Mouse (Mus musculus) heart, embryonic 15.5 days (tissue): ENCODE results near the gene Sigirr. TPM values are rescaled to one million over a fixed set of nuclear protein-coding genes. Genes with fewer than 3 reads are reported as not detected.
A peak's percentile ranks its signal among the peaks of the same experiment; 100 is the strongest.

ENCODE experiments used
- ATAC-seq: fragments of 200-750 bp; cut with Nextera tagmentation; replicated peaks from 2 replicates; pipeline ENCODE4 v1.8.0; 2017; ENCODE audit warnings: low read depth, moderate TSS enrichment; ENCODE audit not compliant: insufficient number of reproducible peaks, insufficient read depth, low FRiP score
- H3K27ac ChIP-seq: fragments of 300-500 bp; sonication (generic); 2 replicates; pipeline ENCODE4 v1.5.1; 2015; ENCODE audit warnings: mild to moderate bottlenecking, inconsistent platforms
- H3K27me3 ChIP-seq: fragments of 300-500 bp; sonication (generic); 2 replicates; pipeline ENCODE4 v1.6.1; 2015; ENCODE audit warnings: inconsistent platforms
- H3K36me3 ChIP-seq: fragments of 300-500 bp; sonication (generic); 2 replicates; pipeline ENCODE4 v1.6.1; 2015; ENCODE audit warnings: mild to moderate bottlenecking, inconsistent platforms
- H3K4me1 ChIP-seq: fragments of 300-500 bp; sonication (generic); replicated peaks from 2 replicates; pipeline ENCODE4 v1.6.1; 2015; ENCODE audit warnings: inconsistent platforms
- H3K4me2 ChIP-seq: fragments of 300-500 bp; sonication (generic); 2 replicates; pipeline ENCODE4 v1.6.1; 2015; ENCODE audit warnings: inconsistent platforms, mild to moderate bottlenecking, moderate library complexity
- H3K4me3 ChIP-seq: fragments of 300-500 bp; sonication (generic); 2 replicates; pipeline ENCODE4 v1.5.1; 2015; ENCODE audit warnings: mild to moderate bottlenecking, inconsistent platforms
- H3K9ac ChIP-seq: fragments of 300-500 bp; sonication (generic); 2 replicates; pipeline ENCODE4 v1.6.1; 2015; ENCODE audit warnings: mild to moderate bottlenecking, inconsistent platforms
- H3K9me3 ChIP-seq: fragments of 300-500 bp; sonication (generic); replicated peaks from 2 replicates; pipeline ENCODE4 v1.6.1; 2016; ENCODE audit warnings: inconsistent platforms
- WGBS: fragments of 180-500 bp; shearing (Covaris S2); methylation state at CpG from one replicate; pipeline ENCODE4 v1.1.7; 2015; ENCODE audit warnings: mixed read lengths; 5-methylcytosine and 5-hydroxymethylcytosine counted together
- polyA plus RNA-seq: library from polyadenylated mRNA; unstranded; fragments of >200 nt; fragmentation: Nextera tagmentation; extraction: Ambion mirVana; gene quantifications from 2 replicates; pipeline ENCODE4 v1.2.1, GENCODE M21; 2015

The Sigirr gene
- polyA plus RNA-seq, 1 experiment from 2014 or later, result 3.6 TPM

DNA sequence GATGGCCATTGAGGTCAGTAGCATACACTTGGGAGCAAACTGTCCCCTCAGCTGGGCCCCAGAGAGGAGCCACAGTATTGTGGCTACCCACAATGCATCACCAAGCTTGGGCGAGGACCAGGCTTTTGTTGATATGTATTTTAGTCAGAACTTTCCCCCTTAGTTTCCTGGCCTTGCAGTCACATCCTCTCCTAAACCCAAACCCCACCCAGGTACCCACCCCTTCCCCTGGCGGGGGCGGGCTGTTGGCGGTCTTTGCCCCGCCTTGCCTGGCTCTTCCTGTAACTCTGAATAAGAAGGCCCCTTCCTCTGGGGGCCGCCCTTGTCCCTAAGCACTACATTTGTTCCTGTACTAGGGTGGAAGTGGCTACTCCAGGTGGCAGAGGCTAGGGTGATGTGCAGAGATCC lies 3.7 kb downstream of the Sigirr start:
- no peaks in the 10 kb centered on the region for H3K36me3 ChIP-seq
- WGBS, result 17% methylated on average over 6 of the region's 6 CpGs
- 0 out of 2 replicates have a peak overlapping the region, but pooled peaks have one; percentile 25 for H3K27ac ChIP-seq
- H3K9me3 ChIP-seq, result no peaks in the 10 kb centered on the region
- peaks cover 36% of the 10 kb centered on the region for H3K27me3 ChIP-seq
- H3K4me1 ChIP-seq, result peaks cover 19% of the 10 kb centered on the region
- peak overlapping the region; percentile 27 for H3K4me3 ChIP-seq
- H3K9ac ChIP-seq, result no peak overlapping the region
- ATAC-seq, result 0 out of 2 replicates have a peak, but pooled peaks have one; percentile 36
- H3K4me2 ChIP-seq, result peak overlapping the region; percentile 43

DNA sequence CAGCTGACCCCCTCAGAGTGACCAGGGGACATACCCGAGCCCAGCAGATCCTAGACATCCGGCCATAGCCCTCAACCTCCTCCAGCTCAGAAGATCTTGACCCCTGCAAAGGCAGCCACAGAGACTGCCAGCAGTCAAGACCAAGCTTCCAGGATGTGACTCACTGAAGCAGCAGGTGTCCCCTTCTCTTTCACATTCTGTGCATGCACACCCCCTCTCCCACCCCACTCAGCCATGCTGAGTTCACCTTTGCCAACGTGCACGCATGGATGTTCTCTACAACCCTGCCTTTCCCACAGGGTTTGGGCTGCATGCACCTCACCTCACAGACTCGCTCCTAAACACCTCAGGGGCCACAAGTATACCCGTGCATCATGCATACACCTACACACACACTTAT lies 4.4 kb downstream of the Sigirr start:
- no peaks in the 10 kb centered on the region for H3K9me3 ChIP-seq
- no peak overlapping the region for H3K9ac ChIP-seq
- no peak for ATAC-seq
- H3K4me2 ChIP-seq, result peak overlapping the region; percentile 43
- WGBS, result 78% methylated on average over 6 of the region's 6 CpGs
- H3K27me3 ChIP-seq, result peaks cover 37% of the 10 kb centered on the region
- peaks cover 19% of the 10 kb centered on the region for H3K4me1 ChIP-seq
- H3K4me3 ChIP-seq, result peak overlapping the region; percentile 27; the same call in 1 of the 2 replicates
- 0 out of 2 replicates have a peak overlapping the region, but pooled peaks have one; percentile 25 for H3K27ac ChIP-seq
- H3K36me3 ChIP-seq, result no peaks in the 10 kb centered on the region

DNA sequence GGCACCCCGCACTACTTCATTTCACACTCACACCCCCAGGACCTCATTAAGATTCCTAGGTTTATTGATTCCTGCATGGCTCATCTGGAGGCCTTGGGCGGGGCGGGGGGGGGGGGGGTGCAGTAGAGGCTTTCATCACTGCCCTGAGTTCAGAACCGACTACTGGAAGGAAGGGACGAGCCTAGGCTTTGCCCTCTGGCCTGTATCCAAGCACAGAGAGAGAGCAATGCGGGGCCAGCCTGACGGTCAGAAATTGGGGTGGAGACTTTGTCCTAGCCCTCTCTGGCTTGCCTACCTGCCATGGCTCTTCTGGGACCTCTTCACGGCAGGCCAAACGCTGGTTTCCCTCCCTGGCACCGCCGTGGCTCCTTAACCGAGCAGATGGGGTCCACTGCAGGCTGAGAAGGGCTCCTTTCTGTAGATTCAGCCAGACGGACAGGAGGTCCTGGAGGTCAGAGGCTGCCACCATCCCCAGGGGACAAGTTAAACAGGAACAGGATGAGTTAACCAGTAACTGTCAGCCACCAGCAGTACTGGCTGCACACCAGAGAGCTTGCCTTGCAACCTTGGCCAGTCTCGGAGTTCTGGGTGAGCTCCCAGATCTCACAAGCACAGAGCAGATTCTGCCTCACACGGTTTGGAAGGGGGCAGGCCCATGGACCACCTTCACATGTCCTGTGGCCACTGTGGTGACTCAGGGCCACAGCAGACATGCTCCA lies 5.7 kb downstream of the Sigirr start:
- Histone ChIP-seq H3K27ac (no peak overlapping the region), H3K9me3 (no peaks in the 10 kb centered on the region), H3K36me3 (no peaks in the 10 kb centered on the region), H3K4me2 (no peak overlapping the region), H3K4me3 (no peak overlapping the region), H3K9ac (no peak overlapping the region), H3K4me1 (peaks cover 14% of the 10 kb centered on the region), H3K27me3 (peaks cover 37% of the 10 kb centered on the region)
- ATAC-seq, result no peak
- WGBS, result 71% methylated on average over 15 of the region's 15 CpGs

DNA sequence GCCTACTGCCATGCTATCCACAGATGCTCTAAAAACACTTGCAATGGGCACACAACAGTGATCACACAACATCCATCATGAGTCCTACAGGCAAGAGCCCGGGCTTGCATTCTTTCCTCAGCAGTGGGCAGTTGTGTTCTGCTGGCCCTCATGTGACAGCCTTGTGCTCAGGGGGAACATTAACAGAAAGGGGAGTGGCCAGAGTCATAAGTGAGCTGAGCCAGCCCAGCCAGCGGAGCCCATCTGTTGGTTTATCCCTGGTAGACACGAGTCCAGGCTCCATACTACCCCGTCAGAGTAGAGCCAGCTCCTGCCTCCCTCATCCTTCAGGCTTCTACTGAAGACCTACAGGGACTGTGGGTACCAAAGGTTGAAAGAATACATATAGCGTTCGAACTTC lies 6.4 kb downstream of the Sigirr start:
- Histone ChIP-seq H3K4me2 (no peak overlapping the region), H3K9me3 (no peaks in the 10 kb centered on the region), H3K4me3 (no peak overlapping the region), H3K4me1 (peaks cover 10% of the 10 kb centered on the region; the same call in 1 of the 2 replicates), H3K36me3 (no peaks in the 10 kb centered on the region), H3K27me3 (peaks cover 40% of the 10 kb centered on the region), H3K9ac (no peak overlapping the region), H3K27ac (no peak overlapping the region)
- no peak for ATAC-seq
- 72% methylated on average over 6 of the region's 6 CpGs for WGBS

DNA sequence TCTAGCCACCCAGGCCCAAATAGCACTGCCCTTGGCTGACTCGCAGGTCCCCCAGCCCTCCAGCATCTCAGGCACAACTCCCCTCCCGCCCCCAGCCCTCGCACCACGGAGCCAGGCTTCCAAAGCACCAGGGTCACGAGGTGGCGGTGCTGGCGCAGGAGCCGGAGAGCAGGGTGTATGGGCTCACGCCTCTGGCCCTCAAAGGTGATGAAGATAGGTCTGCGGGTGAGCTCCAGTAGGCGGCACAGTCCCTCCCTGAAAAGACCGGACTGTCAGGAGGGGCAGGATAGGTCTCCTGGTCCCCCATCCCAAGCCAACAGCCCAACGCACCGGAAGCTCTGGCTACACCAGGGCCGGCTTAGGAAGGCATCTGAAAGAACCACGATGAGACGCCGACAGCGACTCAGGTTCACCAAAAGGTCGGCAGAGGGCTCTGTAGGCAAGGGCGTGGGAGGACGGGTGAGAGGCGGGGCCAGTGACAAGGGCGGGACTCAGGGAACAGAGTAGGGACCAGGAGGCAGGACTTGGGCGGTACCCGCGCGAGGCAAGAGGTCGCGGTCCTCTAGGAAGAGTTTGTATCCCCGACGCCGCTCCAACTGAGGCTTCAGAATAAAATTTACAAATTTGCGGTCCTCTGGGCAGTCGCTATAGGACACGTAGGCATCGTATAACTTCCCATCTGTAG lies 8.2 kb downstream of the Sigirr start:
- 6% methylated on average over 37 of the region's 37 CpGs for WGBS
- peaks cover 48% of the 10 kb centered on the region for H3K27me3 ChIP-seq
- ATAC-seq, result peak; percentile 75

DNA sequence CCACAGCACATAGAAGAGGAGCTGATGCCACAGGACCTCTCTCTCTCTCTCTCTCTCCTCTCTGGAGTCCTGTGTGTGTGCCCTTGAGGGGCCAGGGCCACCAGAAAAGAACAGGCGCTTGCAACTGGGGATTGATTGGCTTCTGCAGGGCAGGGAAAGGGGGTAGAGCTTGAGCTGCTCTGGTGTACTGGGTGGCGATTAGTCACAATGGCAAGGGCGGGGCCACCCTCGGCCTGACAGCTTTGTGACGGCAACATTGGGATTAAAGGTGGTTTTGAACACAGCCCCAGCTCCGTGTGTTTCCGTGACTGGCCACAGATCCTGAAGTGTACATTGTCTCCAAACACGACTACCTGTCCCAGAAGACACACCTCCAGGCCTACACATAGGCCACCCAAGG lies 10.1 kb downstream of the Sigirr start:
- ATAC-seq, result no peak
- H3K36me3 ChIP-seq, result no peaks in the 10 kb centered on the region
- no peak overlapping the region for H3K4me3 ChIP-seq
- no peak overlapping the region for H3K4me2 ChIP-seq
- no peak overlapping the region for H3K9ac ChIP-seq
- H3K27ac ChIP-seq, result no peak overlapping the region
- peaks cover 16% of the 10 kb centered on the region; the same call in 1 of the 2 replicates for H3K4me1 ChIP-seq
- WGBS, result 62% methylated on average over 8 of the region's 8 CpGs
- no peaks in the 10 kb centered on the region for H3K9me3 ChIP-seq
- H3K27me3 ChIP-seq, result peaks cover 51% of the 10 kb centered on the region

More for the DNA sequence above, 8.2 kb downstream of the Sigirr start:
- Histone ChIP-seq H3K4me3 (peak overlapping the region; percentile 34), H3K27ac (no peak overlapping the region), H3K9ac (peak overlapping the region; percentile 9; the same call in 1 of the 2 replicates), H3K4me1 (peaks cover 16% of the 10 kb centered on the region; the same call in 1 of the 2 replicates), H3K4me2 (peak overlapping the region; percentile 60), H3K36me3 (no peaks in the 10 kb centered on the region), H3K9me3 (no peaks in the 10 kb centered on the region)

DNA sequence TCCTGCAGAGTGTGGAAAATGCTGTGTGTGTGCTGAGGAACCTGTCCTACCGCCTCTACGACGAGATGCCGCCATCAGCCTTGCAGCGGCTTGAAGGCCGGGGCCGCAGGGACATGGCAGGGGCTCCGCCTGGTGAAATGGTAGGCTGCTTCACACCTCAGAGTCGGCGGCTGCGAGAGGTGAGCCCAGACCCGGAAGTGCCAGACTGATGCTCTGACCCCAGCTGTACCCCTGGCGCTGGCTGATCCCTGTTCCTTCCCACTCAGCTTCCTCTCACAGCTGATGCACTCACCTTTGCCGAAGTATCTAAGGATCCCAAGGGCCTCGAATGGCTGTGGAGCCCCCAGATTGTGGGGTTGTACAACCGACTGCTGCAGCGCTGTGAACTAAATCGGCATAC lies 11.9 kb downstream of the Sigirr start:
- H3K27me3 ChIP-seq, result peaks cover 51% of the 10 kb centered on the region
- H3K27ac ChIP-seq, result no peak overlapping the region
- H3K4me3 ChIP-seq, result peak overlapping the region; percentile 6; the same call in 1 of the 2 replicates
- peaks cover 16% of the 10 kb centered on the region; the same call in 1 of the 2 replicates for H3K4me1 ChIP-seq
- ATAC-seq, result no peak
- WGBS, result 4% methylated on average over 18 of the region's 18 CpGs
- H3K9me3 ChIP-seq, result no peaks in the 10 kb centered on the region
- no peaks in the 10 kb centered on the region for H3K36me3 ChIP-seq
- H3K4me2 ChIP-seq, result peak overlapping the region; percentile 34
- no peak overlapping the region for H3K9ac ChIP-seq

DNA sequence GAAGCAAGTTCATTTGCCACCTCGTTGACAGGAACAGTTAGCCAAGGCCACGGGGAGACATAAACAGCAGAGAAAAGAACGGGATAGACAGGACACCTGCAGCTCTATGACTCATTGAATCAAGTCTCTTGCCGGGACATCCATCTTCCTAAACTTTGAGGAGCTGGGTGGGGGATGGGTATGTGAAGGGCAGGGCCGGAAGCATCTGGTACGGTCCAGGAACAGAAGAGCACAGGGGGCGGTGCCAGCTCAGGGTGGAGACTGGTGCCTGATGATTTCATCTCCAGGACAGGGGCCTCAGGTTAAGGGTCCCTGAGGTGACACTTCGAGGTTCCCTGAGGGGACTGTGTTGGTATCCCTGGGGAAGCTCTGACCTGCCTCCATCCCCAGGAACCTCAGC lies 12.5 kb downstream of the Sigirr start:
- no peak overlapping the region for H3K4me3 ChIP-seq
- peaks cover 16% of the 10 kb centered on the region; the same call in 1 of the 2 replicates for H3K4me1 ChIP-seq
- no peak overlapping the region for H3K27ac ChIP-seq
- ATAC-seq, result no peak
- no peaks in the 10 kb centered on the region for H3K9me3 ChIP-seq
- no peaks in the 10 kb centered on the region for H3K36me3 ChIP-seq
- WGBS, result 17% methylated on average over 8 of the region's 8 CpGs
- peaks cover 51% of the 10 kb centered on the region for H3K27me3 ChIP-seq
- H3K9ac ChIP-seq, result no peak overlapping the region
- peak overlapping the region; percentile 34; the same call in 1 of the 2 replicates for H3K4me2 ChIP-seq

DNA sequence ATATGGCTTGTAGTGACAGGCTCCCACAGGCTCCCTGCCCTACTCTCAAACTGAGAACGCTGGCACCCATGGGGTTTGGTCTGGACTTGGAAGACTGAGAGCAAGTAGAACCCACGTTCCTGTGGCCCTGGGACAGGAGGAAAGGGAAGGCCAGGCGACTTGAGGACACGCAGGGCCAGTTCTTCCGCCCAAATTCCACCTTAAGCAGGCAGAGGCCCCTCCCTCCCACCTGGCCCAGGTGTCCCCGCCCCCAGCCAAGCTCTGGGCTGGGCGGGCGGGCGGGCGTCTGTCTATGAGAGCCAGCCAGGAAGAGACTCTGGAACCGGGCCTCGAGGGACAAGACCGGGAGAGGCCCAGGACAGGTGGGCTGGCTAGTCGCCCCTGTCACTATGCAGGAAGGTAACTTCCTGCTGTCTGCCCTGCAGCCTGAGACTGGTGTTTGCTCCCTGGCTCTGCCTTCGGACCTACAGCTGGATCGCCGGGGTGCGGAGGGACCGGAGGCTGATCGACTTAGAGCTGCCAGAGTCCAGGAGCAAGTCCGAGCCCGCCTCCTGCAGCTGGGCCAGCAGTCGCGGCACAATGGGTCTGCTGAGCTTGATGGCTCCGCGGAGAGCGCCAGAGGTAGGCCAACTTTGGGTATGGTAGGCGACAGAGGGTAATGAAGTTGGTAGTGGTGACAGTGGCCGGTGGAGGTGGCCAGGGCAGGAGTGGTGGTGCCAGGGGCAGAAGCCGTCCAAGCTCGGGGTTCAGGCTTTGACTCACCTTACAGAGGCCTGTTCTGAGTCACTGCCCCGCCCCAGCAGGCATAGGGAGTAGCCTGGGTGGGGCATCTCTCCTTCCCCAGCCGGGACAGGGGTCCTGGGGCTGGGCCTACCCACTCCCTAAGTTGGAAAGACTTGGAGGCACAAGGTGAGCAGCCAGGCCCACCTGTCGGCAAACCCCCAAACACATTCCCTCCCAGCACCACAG lies 20.6 kb downstream of the Sigirr start:
- 27% methylated on average over 34 of the region's 34 CpGs for WGBS
- H3K27me3 ChIP-seq, result peaks cover 54% of the 10 kb centered on the region
- no peak overlapping the region for H3K4me2 ChIP-seq
- H3K36me3 ChIP-seq, result no peaks in the 10 kb centered on the region
- peak overlapping the region; percentile 27; the same call in 1 of the 2 replicates for H3K4me3 ChIP-seq
- no peak overlapping the region for H3K9ac ChIP-seq
- no peaks in the 10 kb centered on the region for H3K9me3 ChIP-seq
- H3K27ac ChIP-seq, result no peak overlapping the region
- no peaks in the 10 kb centered on the region for H3K4me1 ChIP-seq
- no peak for ATAC-seq

DNA sequence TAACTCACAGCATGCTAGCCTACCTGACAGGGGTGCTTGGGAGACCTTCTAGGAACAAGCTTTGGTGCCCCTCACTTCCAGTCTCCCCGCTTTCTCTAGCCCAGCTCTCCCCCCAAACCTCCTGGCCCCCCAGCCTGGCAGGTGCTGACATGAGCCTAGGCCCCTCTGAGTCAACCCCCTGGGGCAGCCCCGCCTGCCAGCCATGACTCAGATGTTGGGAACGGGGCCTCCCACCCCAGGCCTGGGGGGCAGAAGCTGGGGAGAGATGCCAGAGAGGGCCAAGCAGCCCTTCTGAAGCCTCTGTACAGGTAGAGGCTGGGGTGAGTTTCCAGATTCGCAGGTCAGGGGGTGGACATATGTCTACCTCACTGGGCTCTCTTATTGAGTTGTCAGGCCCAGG lies 21.5 kb downstream of the Sigirr start:
- no peak for ATAC-seq
- Histone ChIP-seq H3K9ac (no peak overlapping the region), H3K4me1 (no peaks in the 10 kb centered on the region), H3K4me3 (no peak overlapping the region), H3K4me2 (no peak overlapping the region), H3K36me3 (no peaks in the 10 kb centered on the region), H3K9me3 (no peaks in the 10 kb centered on the region), H3K27ac (no peak overlapping the region), H3K27me3 (peaks cover 56% of the 10 kb centered on the region)
- 79% methylated on average over 4 of the region's 4 CpGs for WGBS

DNA sequence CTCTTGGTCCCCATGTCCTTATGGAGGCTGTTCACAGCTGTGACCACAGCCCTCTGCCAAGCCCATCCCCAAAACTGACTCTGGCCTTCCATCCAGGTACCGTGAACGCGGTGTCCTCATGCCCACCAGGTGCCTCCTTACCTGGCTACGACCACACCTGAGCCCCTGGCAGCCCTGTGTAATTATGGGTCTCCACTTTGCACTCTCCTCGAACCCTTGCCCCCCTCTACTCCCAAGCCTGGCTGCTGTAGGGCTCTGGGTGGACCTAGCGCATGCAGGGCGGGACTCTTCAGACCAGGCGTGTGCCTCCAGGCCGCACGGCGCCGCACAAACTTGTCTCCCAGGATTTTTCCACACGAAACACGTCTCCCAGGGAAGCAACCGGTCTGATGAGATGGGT lies 22.5 kb downstream of the Sigirr start, which contains the start of gene Pkp3:
Pkp3 (plus strand) TSS at position 378 of the 400 bp plus-strand sequence.
- H3K27ac ChIP-seq, result no peak within 1 kb of the TSS
- H3K27me3 ChIP-seq, result peaks cover 64% of the 10 kb centered on the region
- H3K4me1 ChIP-seq, result no peaks in the 10 kb centered on the region
- no peak within 1 kb of the TSS for H3K4me3 ChIP-seq
- 85% methylated on average over 15 of the region's 15 CpGs for WGBS
- no peaks in the 10 kb centered on the region for H3K36me3 ChIP-seq
- H3K4me2 ChIP-seq, result no peak within 1 kb of the TSS
- H3K9me3 ChIP-seq, result no peaks in the 10 kb centered on the region
- ATAC-seq, result no peak
- no peak within 1 kb of the TSS for H3K9ac ChIP-seq
